Mouse (Mus musculus) liver, embryonic 14.5 days (tissue): ENCODE measurements around the gene Fgfr2. TPM values are rescaled to one million over a fixed set of nuclear protein-coding genes. Genes with fewer than 3 reads are reported as not detected.

ENCODE experiments used
- ATAC-seq: fragments of 200-750 bp; cut with Nextera tagmentation; 2 replicates; pipeline ENCODE4 v1.8.0; 2017; ENCODE audit warnings: moderate number of reproducible peaks, mild to moderate bottlenecking, moderate library complexity; ENCODE audit not compliant: insufficient read depth
- DNase-seq, 3 experiments: peaks; one replicate each; pipeline ENCODE4 v3.0.0-alpha.2; 2012 to 2013; ENCODE audit warnings: low read depth in 3 of 3, low spot score in 3 of 3
- H3K27ac ChIP-seq: fragments of 300-500 bp; sonication (generic); 2 replicates; pipeline ENCODE4 v1.5.1; 2014; ENCODE audit warnings: moderate library complexity, mild to moderate bottlenecking, control low read depth, inconsistent platforms
- H3K27me3 ChIP-seq: fragments of 300-500 bp; sonication (generic); 2 replicates; pipeline ENCODE4 v1.6.1; 2014; ENCODE audit warnings: mild to moderate bottlenecking, low read length, moderate library complexity; ENCODE audit not compliant: control insufficient read depth, insufficient read depth
- H3K36me3 ChIP-seq: fragments of 300-500 bp; sonication (generic); replicated peaks from 2 replicates; pipeline ENCODE4 v1.6.1; 2014; ENCODE audit warnings: low read depth; ENCODE audit not compliant: control insufficient read depth, insufficient read depth
- H3K4me1 ChIP-seq, 2 experiments: fragments of 200-500 bp in 1 of 2; fragments of 300-500 bp in 1 of 2; sonication (generic) in 1 of 2; replicated peaks; 2 replicates each; pipeline ENCODE4 v1.6.1; 2012 to 2014; ENCODE audit warnings: antibody characterized with exemption in 1 of 2, inconsistent platforms in 1 of 2, low read length in 1 of 2; ENCODE audit not compliant: control insufficient read depth in 2 of 2, insufficient read depth in 2 of 2
- H3K4me2 ChIP-seq: fragments of 300-500 bp; sonication (generic); 2 replicates; pipeline ENCODE4 v1.6.1; 2014; ENCODE audit warnings: low read depth, mild to moderate bottlenecking, control low read depth, moderate library complexity
- H3K4me3 ChIP-seq, 2 experiments: fragments of 200-500 bp in 1 of 2; fragments of 300-500 bp in 1 of 2; sonication (generic) in 1 of 2; 2 replicates each; pipeline ENCODE4 v1.5.1; 2012 to 2014; ENCODE audit warnings: low read depth in 2 of 2, low read length in 2 of 2, mild to moderate bottlenecking in 2 of 2, control low read depth in 1 of 2, inconsistent platforms in 1 of 2, moderate library complexity in 1 of 2; ENCODE audit not compliant: insufficient read depth in 1 of 2
- H3K9ac ChIP-seq: fragments of 300-500 bp; sonication (generic); replicated peaks from 2 replicates; pipeline ENCODE4 v1.6.1; 2014; ENCODE audit warnings: mild to moderate bottlenecking, control low read depth, moderate library complexity
- H3K9me3 ChIP-seq: fragments of 300-500 bp; sonication (generic); 2 replicates; pipeline ENCODE4 v1.6.1; 2016; ENCODE audit warnings: low read length, mixed read lengths; ENCODE audit not compliant: control insufficient read depth
- CTCF ChIP-seq: IDR thresholded peaks from 2 replicates; pipeline ENCODE4 v1.5.1; 2016; ENCODE audit warnings: antibody characterized with exemption, low read depth, control low read depth
- EP300 ChIP-seq: IDR thresholded peaks from 2 replicates; pipeline ENCODE4 v1.6.1; 2016; ENCODE audit warnings: antibody characterized with exemption, low read depth
- WGBS: fragments of 180-500 bp; shearing (Covaris S2); extraction: QIAGEN DNeasy Blood & Tissue Kit; methylation state at CpG from one replicate; pipeline ENCODE4 v1.1.7; 2014; ENCODE audit not compliant: insufficient replicate concordance; 5-methylcytosine and 5-hydroxymethylcytosine counted together
- polyA plus RNA-seq, 2 experiments: library from polyadenylated mRNA; depleted of rRNA in 1 of 2; stranded (reverse) in 1 of 2; unstranded in 1 of 2; fragments of >200 nt; fragmentation: Nextera tagmentation in 1 of 2; extraction: Ambion mirVana in 1 of 2; gene quantifications; 2 replicates each; pipeline versions ENCODE4 v1.2.1 to v1.2.3; 2012 to 2014

The Fgfr2 gene
- polyA plus RNA-seq, 2 experiments, result 7.9 to 8.8 TPM

DNA sequence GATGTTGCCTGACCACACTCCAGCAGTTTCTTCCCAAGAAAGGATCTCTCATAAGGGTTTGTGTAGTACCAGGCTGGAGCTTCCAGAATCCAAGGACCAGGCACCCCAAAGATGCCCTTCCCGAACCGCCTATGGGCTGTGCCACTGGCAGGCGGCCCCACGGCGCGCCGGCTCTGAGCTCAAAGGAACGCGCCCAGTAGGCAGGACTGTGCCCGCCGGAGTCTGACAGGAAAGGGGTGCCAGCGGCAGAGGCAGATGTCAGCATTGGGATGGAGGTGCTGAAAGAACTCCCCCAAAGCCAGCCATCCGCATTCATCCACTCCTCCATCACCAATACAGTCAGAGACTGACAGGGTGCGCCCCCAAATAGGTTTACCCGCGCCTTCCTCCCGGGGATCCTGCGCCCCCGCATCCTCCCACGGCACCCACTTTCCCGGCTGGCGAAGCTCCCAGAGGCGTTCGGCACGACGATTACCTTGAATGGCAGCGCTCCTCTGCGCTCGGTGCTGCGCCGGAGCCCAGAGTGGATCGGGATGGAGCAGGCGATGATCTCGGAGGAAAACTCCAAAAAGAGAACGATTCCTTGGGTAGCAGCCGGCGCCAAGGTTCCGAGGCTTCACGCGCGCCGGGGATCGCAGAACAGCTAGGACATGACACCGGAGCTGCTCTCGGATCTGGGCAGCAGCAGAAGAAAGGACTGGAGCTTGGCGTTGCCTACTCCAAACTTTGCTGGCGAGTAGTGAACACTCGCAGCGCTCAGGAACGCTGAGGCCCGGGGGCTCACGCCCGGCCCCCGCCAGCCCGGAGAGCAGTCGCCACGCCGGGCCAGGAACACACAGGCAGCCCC lies 2857.6 kb downstream of the Fgfr2 start:
- TF ChIP-seq CTCF (no peak), EP300 (no peak)
- H3K9me3 ChIP-seq, result no peaks in the 10 kb centered on the region
- 2% methylated on average over 58 of the region's 58 CpGs for WGBS
- H3K9ac ChIP-seq, result peak overlapping the region; percentile 31; the same call in 1 of the 2 replicates
- H3K4me1 ChIP-seq, result no peaks in the 10 kb centered on the region
- H3K4me3 ChIP-seq, result peak overlapping the region; percentile 48 to 55
- ATAC-seq, result peak; percentile 34
- no peak overlapping the region for H3K27ac ChIP-seq
- peaks cover 36% of the 10 kb centered on the region for H3K27me3 ChIP-seq
- DNase-seq, result no peak
- H3K36me3 ChIP-seq, result no peaks in the 10 kb centered on the region
- H3K4me2 ChIP-seq, result peak overlapping the region; percentile 49

DNA sequence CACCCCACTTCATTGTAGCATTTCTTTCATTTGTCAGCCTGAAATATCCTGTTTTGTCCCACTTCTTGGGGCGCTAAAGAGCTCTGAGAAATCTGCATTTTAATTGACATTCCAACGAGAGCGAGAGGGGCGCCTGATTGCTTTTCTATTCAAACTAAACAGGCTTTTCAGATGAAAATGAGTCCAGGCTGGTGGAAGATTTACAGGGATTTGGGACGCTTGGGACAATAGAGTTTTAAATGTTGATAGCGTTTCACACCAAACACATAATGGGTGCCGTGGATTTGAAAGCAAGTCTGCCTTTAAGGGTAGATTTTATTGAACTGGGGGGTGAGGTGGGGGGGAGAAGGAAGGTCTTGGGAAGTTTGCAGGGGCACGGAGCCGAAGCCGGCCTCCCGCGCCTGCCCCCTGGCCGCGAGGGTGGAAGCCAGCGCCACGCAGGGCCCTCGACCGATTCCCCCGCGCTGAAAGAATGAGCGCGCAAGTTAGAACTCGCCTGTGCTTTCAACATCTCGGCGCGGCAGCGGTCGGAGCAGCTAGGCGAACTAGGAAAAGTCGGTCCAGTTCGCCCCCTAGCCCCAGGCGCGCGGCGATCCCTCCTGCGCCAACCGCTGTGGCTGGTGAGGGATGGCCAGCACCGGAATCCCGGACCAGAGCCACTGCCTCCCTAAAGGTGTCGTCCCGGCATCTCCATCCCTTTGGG lies 2858.4 kb downstream of the Fgfr2 start:
- Histone ChIP-seq H3K27me3 (peaks cover 36% of the 10 kb centered on the region), H3K4me3 (peak overlapping the region; percentile 48 to 55), H3K9me3 (no peaks in the 10 kb centered on the region), H3K4me1 (no peaks in the 10 kb centered on the region), H3K9ac (no peak overlapping the region; the same call in 1 of the 2 replicates), H3K36me3 (no peaks in the 10 kb centered on the region), H3K4me2 (peak overlapping the region; percentile 49), H3K27ac (no peak overlapping the region)
- no peak for TF ChIP-seq EP300
- TF ChIP-seq CTCF, result peak; percentile 36; the same call in 1 of the 2 replicates
- WGBS, result 1% methylated on average over 41 of the region's 41 CpGs
- DNase-seq (no peak), ATAC-seq (no peak)

DNA sequence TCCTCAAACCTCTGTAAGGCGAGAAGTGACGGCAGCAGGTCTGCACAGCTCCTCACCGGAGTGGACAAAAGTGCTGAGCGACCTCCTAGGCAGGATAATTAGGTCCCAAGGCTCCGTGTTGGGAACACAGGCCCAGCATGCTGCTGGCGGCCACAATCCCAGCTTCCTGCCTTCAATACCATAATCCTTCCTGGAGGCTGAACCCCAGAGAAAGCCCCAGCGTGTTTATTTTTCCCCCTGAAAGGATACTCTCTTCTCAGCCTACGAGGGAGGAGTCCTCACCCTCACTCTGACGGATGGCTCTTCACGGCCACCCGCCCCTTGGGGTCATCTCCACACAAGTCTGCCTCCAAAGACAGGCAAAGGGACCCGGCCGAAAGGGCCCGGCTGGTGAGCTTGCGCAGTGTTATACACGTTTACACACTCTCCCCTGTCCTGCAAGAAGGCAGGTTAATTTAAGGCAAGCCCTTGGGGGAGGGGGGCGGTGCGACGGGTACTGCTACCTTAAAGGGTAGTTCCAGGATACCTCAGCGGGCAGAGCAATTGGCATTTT lies 2859.3 kb downstream of the Fgfr2 start:
- ATAC-seq (no peak), DNase-seq (no peak)
- Histone ChIP-seq H3K36me3 (no peaks in the 10 kb centered on the region), H3K4me2 (peak overlapping the region; percentile 49), H3K27me3 (peaks cover 36% of the 10 kb centered on the region), H3K27ac (no peak overlapping the region), H3K4me1 (0 out of 4 replicates have a peak, but pooled peaks cover 0 to 2% of the 10 kb centered on the region in 2 experiments), H3K4me3 (peak overlapping the region; percentile 48 to 55), H3K9me3 (no peaks in the 10 kb centered on the region), H3K9ac (no peak overlapping the region)
- TF ChIP-seq EP300 (no peak), CTCF (no peak)
- 8% methylated on average over 20 of the region's 20 CpGs for WGBS

DNA sequence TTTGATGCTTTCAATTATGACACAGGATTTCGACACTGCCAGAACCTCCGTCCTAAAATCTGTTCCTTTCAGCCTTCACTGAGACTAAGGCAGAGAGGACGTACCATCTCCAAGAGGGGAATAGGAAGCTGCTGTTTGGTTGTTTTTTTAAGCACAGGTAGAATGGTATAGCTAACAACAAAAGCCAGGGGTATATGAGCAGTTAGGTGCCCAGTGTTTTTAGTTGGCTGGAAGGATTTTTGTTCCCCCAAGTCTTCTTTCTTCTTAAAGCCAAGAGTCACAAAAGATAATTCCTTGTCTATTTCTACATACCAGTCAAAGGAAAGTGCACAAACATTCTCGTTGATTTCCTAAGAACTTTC lies 2859.9 kb downstream of the Fgfr2 start:
- WGBS, result 33% methylated on average over 4 of the region's 4 CpGs
- H3K4me2 ChIP-seq, result peak overlapping the region; percentile 49
- DNase-seq, result no peak
- TF ChIP-seq EP300 (no peak), CTCF (no peak)
- ATAC-seq, result no peak
- H3K9me3 ChIP-seq, result no peaks in the 10 kb centered on the region
- H3K9ac ChIP-seq, result no peak overlapping the region
- no peak overlapping the region for H3K4me3 ChIP-seq
- 0 out of 4 replicates have a peak, but pooled peaks cover 0 to 2% of the 10 kb centered on the region in 2 experiments for H3K4me1 ChIP-seq
- H3K36me3 ChIP-seq, result no peaks in the 10 kb centered on the region
- no peak overlapping the region for H3K27ac ChIP-seq
- peaks cover 36% of the 10 kb centered on the region for H3K27me3 ChIP-seq
